Mouse (Mus musculus): ENCODE results near the gene Slc35c1.

DNA sequence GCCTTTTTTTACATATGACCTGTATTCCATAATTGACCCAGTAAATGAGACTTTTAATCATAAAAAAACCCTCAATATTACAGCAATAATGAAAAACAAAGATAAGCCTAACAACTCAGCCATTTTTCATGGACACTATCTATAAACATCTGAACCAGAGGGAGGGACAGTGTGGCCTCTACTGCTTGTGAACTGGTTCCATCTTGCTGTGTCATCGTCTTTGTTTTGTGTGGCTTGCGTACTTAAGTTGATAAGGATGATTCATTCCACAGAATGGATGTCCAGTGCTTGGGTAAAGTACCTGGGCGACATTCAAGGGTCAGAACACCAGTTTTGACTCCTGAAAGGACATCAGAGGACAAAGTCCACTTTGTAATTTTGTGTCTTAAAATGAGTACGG lies 23.0 kb downstream of the Slc35c1 start:
- TF ChIP-seq CTCF (IDR thresholded peaks at IDR 0.05; ENCODE audit: low read depth, low read length): no peak
- TF ChIP-seq POLR2AphosphoS5 (IDR thresholded peaks at IDR 0.05; ENCODE audit: insufficient replicate concordance, low read depth, low read length): no peak
- no peak for TF ChIP-seq TAL1 (conservative IDR thresholded peaks at IDR 0.05; ENCODE audit: low read depth, low read length)
